Mouse (Mus musculus): Measurements from ENCODE around the gene Ankrd11. TPM values are rescaled to one million over a fixed set of nuclear protein-coding genes. Genes with fewer than 3 reads are reported as not detected.
"Not testable (repeated sequence)": the region's sequence is repeated elsewhere in the genome, so short reads cannot be mapped to it uniquely, and the experiment has no call there.

Gene Ankrd11
- polyA plus RNA-seq, 1 experiment from 2014 or later: 64.9 TPM

- H3K9ac ChIP-seq (replicated peaks): no peak overlapping the region
- ATAC-seq (ENCODE audit: low FRiP score, low read depth): no peak
Observed at GRCm38 (mm10) chr8:123051458-123051857, 9.4 kb upstream of the Ankrd11 start.

GRCm38 (mm10) chr8:123048402-123048801 is 6.3 kb upstream of the Ankrd11 start:
- no peak overlapping the region for H3K4me2 ChIP-seq (replicated peaks)
- H3K4me3 ChIP-seq: no peak overlapping the region
- H3K36me3 ChIP-seq: 0 out of 2 replicates have a peak, but pooled peaks cover 3% of the 10 kb centered on the region
- peaks cover 8% of the 10 kb centered on the region for H3K4me1 ChIP-seq
- H3K9ac ChIP-seq (replicated peaks): no peak overlapping the region
- no peak overlapping the region for H3K27ac ChIP-seq (replicated peaks)
- WGBS: 88% methylated on average over 7 of the region's 7 CpGs
- no peaks in the 10 kb centered on the region for H3K9me3 ChIP-seq
- no peaks in the 10 kb centered on the region for H3K27me3 ChIP-seq
- no peak for ATAC-seq (ENCODE audit: low FRiP score, low read depth)

More at GRCm38 (mm10) chr8:123051458-123051857, 9.4 kb upstream of the Ankrd11 start:
- Histone ChIP-seq H3K4me2 (replicated peaks) (no peak overlapping the region), H3K27me3 (no peaks in the 10 kb centered on the region), H3K27ac (replicated peaks) (no peak overlapping the region), H3K9me3 (no peaks in the 10 kb centered on the region), H3K36me3 (no peaks in the 10 kb centered on the region), H3K4me1 (no peaks in the 10 kb centered on the region), H3K4me3 (no peak overlapping the region)
- WGBS: 75% methylated on average over 5 of the region's 5 CpGs

- H3K9me3 ChIP-seq: no peaks in the 10 kb centered on the region
- WGBS: 87% methylated on average over 7 of the region's 7 CpGs
- H3K4me2 ChIP-seq (replicated peaks): no peak overlapping the region
- H3K27me3 ChIP-seq: no peaks in the 10 kb centered on the region
- H3K36me3 ChIP-seq: 0 out of 2 replicates have a peak, but pooled peaks cover 3% of the 10 kb centered on the region
- H3K4me3 ChIP-seq: no peak overlapping the region
- peaks cover 12% of the 10 kb centered on the region for H3K4me1 ChIP-seq
- no peak for ATAC-seq (ENCODE audit: low FRiP score, low read depth)
- H3K27ac ChIP-seq (replicated peaks): no peak overlapping the region
- no peak overlapping the region for H3K9ac ChIP-seq (replicated peaks)
Observed at GRCm38 (mm10) chr8:123047827-123048226, 5.8 kb upstream of the Ankrd11 start.

- 84% methylated on average over 4 of the region's 4 CpGs for WGBS
Observed at GRCm38 (mm10) chr8:123046706-123047105, 4.6 kb upstream of the Ankrd11 start.

GRCm38 (mm10) chr8:123044743-123045425 is 2.8 kb upstream of the Ankrd11 start:
- H3K27me3 ChIP-seq; H3K36me3 ChIP-seq; H3K27ac ChIP-seq (replicated peaks); H3K9me3 ChIP-seq; H3K4me2 ChIP-seq (replicated peaks); H3K9ac ChIP-seq (replicated peaks); ATAC-seq (ENCODE audit: low FRiP score, low read depth); H3K4me3 ChIP-seq: not testable (repeated sequence)
- H3K4me1 ChIP-seq: peaks cover 24% of the 10 kb centered on the region
- WGBS: 95% methylated on average over 23 of the region's 23 CpGs

More at GRCm38 (mm10) chr8:123046706-123047105, 4.6 kb upstream of the Ankrd11 start:
- ATAC-seq (ENCODE audit: low FRiP score, low read depth): no peak
- H3K9ac ChIP-seq (replicated peaks): no peak overlapping the region
- no peak overlapping the region for H3K4me2 ChIP-seq (replicated peaks)
- H3K9me3 ChIP-seq: no peaks in the 10 kb centered on the region
- 0 out of 2 replicates have a peak, but pooled peaks cover 3% of the 10 kb centered on the region for H3K36me3 ChIP-seq
- H3K27me3 ChIP-seq: no peaks in the 10 kb centered on the region
- no peak overlapping the region for H3K27ac ChIP-seq (replicated peaks)
- no peak overlapping the region for H3K4me3 ChIP-seq
- H3K4me1 ChIP-seq: peaks cover 12% of the 10 kb centered on the region

- 94% methylated on average over 3 of the region's 3 CpGs for WGBS
- Histone ChIP-seq H3K9me3 (no peaks in the 10 kb centered on the region), H3K36me3 (0 out of 2 replicates have a peak, but pooled peaks cover 3% of the 10 kb centered on the region), H3K4me2 (replicated peaks) (no peak overlapping the region; the same call in 1 of the 2 replicates), H3K4me1 (peaks cover 33% of the 10 kb centered on the region), H3K4me3 (no peak overlapping the region), H3K27ac (replicated peaks) (no peak overlapping the region), H3K27me3 (no peaks in the 10 kb centered on the region), H3K9ac (replicated peaks) (no peak overlapping the region)
- ATAC-seq (ENCODE audit: low FRiP score, low read depth): no peak
Observed at GRCm38 (mm10) chr8:123043941-123044340, 1.9 kb upstream of the Ankrd11 start.

- Histone ChIP-seq H3K9me3 (no peaks in the 10 kb centered on the region), H3K4me3 (peak overlapping the region; percentile 69), H3K27me3 (no peaks in the 10 kb centered on the region), H3K4me1 (peaks cover 40% of the 10 kb centered on the region), H3K9ac (replicated peaks) (peak overlapping the region; percentile 92), H3K4me2 (replicated peaks) (peak overlapping the region; percentile 78), H3K36me3 (0 out of 2 replicates have a peak, but pooled peaks cover 3% of the 10 kb centered on the region), H3K27ac (replicated peaks) (peak overlapping the region; percentile 96)
- ATAC-seq (ENCODE audit: low FRiP score, low read depth): no peak
- WGBS: 26% methylated on average over 22 of the region's 22 CpGs
Observed at GRCm38 (mm10) chr8:123042974-123043625, 1.0 kb upstream of the Ankrd11 start.

- H3K27ac ChIP-seq (replicated peaks): peak overlapping the region; percentile 92
- H3K4me3 ChIP-seq: peak overlapping the region; percentile 69
- peak overlapping the region; percentile 97 for H3K9ac ChIP-seq (replicated peaks)
- ATAC-seq (ENCODE audit: low FRiP score, low read depth): no peak
- H3K9me3 ChIP-seq: no peaks in the 10 kb centered on the region
- H3K4me2 ChIP-seq (replicated peaks): peak overlapping the region; percentile 80
- no peaks in the 10 kb centered on the region for H3K27me3 ChIP-seq
- H3K4me1 ChIP-seq: peaks cover 46% of the 10 kb centered on the region
- 0 out of 2 replicates have a peak, but pooled peaks cover 3% of the 10 kb centered on the region for H3K36me3 ChIP-seq
- under 1% methylated on average over 54 of the region's 60 CpGs for WGBS
Observed at GRCm38 (mm10) chr8:123041774-123042105, 337 bp downstream of the Ankrd11 start.

- under 1% methylated on average over 58 of the region's 71 CpGs for WGBS
- Histone ChIP-seq H3K4me2 (replicated peaks) (peak overlapping the region; percentile 80), H3K27me3 (no peaks in the 10 kb centered on the region), H3K9me3 (no peaks in the 10 kb centered on the region), H3K36me3 (0 out of 2 replicates have a peak, but pooled peaks cover 3% of the 10 kb centered on the region), H3K9ac (replicated peaks) (peak overlapping the region; percentile 97), H3K27ac (replicated peaks) (peak overlapping the region; percentile 92), H3K4me1 (peaks cover 47% of the 10 kb centered on the region), H3K4me3 (peak overlapping the region; percentile 69)
- peak; percentile 4; the same call in 1 of the 2 replicates for ATAC-seq (ENCODE audit: low FRiP score, low read depth)
Observed at GRCm38 (mm10) chr8:123041008-123041773, 886 bp downstream of the Ankrd11 start.

GRCm38 (mm10) chr8:123040110-123040650 is 1.9 kb downstream of the Ankrd11 start:
- Histone ChIP-seq H3K27ac (replicated peaks) (peak overlapping the region; percentile 92), H3K9ac (replicated peaks) (peak overlapping the region; percentile 97), H3K36me3 (0 out of 2 replicates have a peak, but pooled peaks cover 2% of the 10 kb centered on the region), H3K9me3 (no peaks in the 10 kb centered on the region), H3K4me3 (peak overlapping the region; percentile 69), H3K27me3 (no peaks in the 10 kb centered on the region), H3K4me1 (peaks cover 50% of the 10 kb centered on the region), H3K4me2 (replicated peaks) (peak overlapping the region; percentile 80)
- no peak for ATAC-seq (ENCODE audit: low FRiP score, low read depth)
- 3% methylated on average over 4 of the region's 4 CpGs for WGBS

- 47% methylated on average over 11 of the region's 11 CpGs for WGBS
- Histone ChIP-seq H3K36me3 (no peaks in the 10 kb centered on the region), H3K4me3 (peak overlapping the region; percentile 69), H3K4me1 (peaks cover 50% of the 10 kb centered on the region), H3K4me2 (replicated peaks) (peak overlapping the region; percentile 80), H3K9me3 (no peaks in the 10 kb centered on the region), H3K27ac (replicated peaks) (peak overlapping the region; percentile 92), H3K27me3 (no peaks in the 10 kb centered on the region), H3K9ac (replicated peaks) (peak overlapping the region; percentile 16; the same call in 1 of the 2 replicates)
- no peak for ATAC-seq (ENCODE audit: low FRiP score, low read depth)
Observed at GRCm38 (mm10) chr8:123039376-123040109, 2.5 kb downstream of the Ankrd11 start.
